Mouse (Mus musculus) testis, adult 10 weeks (tissue): ENCODE results near the gene Fam161a. TPM values are rescaled to one million over a fixed set of nuclear protein-coding genes. Genes with fewer than 3 reads are reported as not detected.

Experiments
- polyA plus RNA-seq: library from polyadenylated mRNA; stranded (reverse); fragments of 350-450 nt; fragmentation: Illumina TruSeq; extraction: RNeasy Lipid Tissue Mini Kit (QIAGEN cat#74804); gene quantifications from one replicate; pipeline ENCODE4 v1.2.3, GENCODE M21; 2014; ENCODE audit warnings: low read depth, low replicate concordance

Fam161a gene
- 178 TPM for polyA plus RNA-seq

GRCm38 (mm10) chr11:23007481-23008180 lies at the start of gene Fam161a:
Gene Fam161a (plus strand): TSS chr11:23007531.

DNA sequence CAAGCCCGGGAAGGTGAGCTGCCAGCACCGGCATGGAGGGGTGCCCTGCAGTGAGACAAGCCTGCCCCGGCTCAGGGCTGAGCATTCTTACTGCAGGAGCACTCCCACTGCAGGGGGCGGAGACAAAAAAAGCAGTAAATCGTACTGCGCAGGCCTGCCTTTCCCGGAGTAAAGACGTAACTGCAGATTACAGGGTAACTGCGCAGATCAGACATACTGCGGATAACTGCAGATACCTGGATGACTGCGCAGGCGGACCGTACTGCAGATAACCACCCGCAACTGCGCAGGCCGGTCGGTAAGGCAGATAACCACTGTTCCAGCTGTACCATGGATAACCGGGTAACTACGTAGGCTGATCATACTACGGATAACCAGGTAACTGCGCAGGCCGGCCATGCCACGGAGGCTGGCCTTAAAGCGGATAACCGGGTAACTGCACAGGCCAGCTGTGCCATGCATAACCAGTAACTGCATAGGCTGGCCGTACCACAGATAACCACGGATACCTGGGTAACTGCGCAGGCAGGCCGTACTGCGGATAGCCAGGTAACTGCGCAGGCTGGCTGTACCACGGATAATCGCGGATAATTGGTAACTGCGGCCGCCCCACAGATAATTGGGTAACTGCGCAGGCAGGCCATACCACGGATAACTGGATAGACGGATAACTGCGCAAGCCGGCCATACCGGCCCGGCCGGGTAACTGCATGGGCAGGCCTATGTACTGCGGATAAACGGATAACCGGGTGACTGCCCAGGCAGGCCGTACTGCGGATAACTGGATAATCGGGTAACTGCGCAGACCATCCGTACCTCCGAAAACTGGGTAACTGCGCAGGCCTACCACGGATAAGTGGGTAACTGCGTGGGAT lies 35.3 kb upstream of the Fam161a start, which contains the start of gene Zrsr1:
Gene Zrsr1 (plus strand): TSS at position 171 of the 875 bp plus-strand sequence.

DNA sequence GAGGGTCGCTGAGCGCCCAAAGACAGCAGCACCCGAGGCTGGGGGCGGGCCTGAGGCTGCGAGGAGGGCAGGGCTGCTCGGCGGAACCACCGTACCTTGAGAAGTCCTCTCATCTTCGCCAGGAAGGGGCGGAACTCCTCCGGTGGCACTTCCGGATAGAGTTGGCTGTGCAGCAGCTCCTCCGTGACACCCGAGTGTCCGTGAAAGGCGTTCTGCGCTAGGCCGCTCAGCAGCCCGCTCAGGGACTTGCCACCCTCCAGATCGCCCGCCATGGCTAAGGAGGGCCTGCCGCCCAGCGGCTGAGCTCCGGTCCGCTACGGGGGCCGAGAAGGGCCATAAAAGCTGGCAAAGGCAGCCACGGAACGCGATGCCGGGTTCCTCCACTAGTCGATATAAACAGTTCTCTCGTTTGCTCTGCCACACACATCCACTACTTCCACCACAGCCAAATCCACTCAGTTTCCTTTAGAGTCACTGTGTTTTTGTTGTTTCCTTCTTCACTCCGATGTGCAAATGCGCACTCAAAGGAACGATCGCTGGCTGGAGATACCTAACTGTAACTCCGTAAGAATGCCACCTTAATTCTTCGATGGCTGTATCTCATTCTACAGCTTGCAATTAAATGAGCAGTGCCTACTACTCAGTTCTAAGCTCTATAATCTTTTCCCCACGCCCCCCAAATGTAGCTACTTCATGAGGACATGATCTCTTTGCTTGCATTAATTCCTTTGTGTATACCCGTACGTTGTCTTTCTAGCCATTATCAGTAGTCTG lies 25.2 kb upstream of the Fam161a start, which contains the start of the genes Gm28048 and Commd1:
Gene Gm28048 (minus strand): TSS at position 107 of the 774 bp plus-strand sequence.
Gene Commd1 (minus strand): TSS at position 399 of the 774 bp plus-strand sequence.

GRCm38 (mm10) chr11:22990393-22991126 lies 16.8 kb upstream of the Fam161a start, which contains the start of gene Cct4:
Gene Cct4 (plus strand): TSS chr11:22990519.

Other genes starting within 250 kb of the Fam161a start
- 1.8 TPM for gene B3gnt2, start 146.6 kb upstream of the Fam161a start, polyA plus RNA-seq
- gene Zrsr1, start 35.5 kb upstream of the Fam161a start, polyA plus RNA-seq, result 13.3 TPM
- gene Gm28048, start 25.4 kb upstream of the Fam161a start, polyA plus RNA-seq, result 6.3 TPM
- 116 TPM for gene Commd1, start 25.1 kb upstream of the Fam161a start, polyA plus RNA-seq
- gene Cct4, start 17.0 kb upstream of the Fam161a start, polyA plus RNA-seq, result 754 TPM
- 180 TPM for gene Xpo1, start 248.5 kb downstream of the Fam161a start, polyA plus RNA-seq